ENCODE assay signal across 23 mouse cellular contexts in genomic region chr8:114503196-114503595, GRCm38 (mm10).
DNase-seq lines count a peak whose midpoint lies in the region; ATAC-seq lines count a peak whose summit lies in the region.
"Had no signal": no experiment of that assay in that cellular context is flagged by ENCODE, and none has a peak within 500 bp of the region (broad histone marks: within the 10 kb centered on the region; RNA-seq: fewer than 3 reads in every experiment).

No protein-coding gene starts in this region.

- no peak for DNase-seq in cerebellum, postnatal 4 days (ENCODE audit: low spot score in 2 of 2)
- peak; percentile 95 for DNase-seq in brain, adult 2 months (ENCODE audit: low read depth, low spot score)
- peak; percentile 73 for DNase-seq in cerebellum, adult 8-10 months
- DNase-seq in cerebellum, postnatal 25 days: peak; percentile 82 to 84
- DNase-seq in liver: no peak
- DNase-seq in lung, postnatal 25 days (ENCODE audit: low spot score): no peak
- no peak for DNase-seq in layer of hippocampus, postnatal 14 days (ENCODE audit: low spot score in 2 of 2)
- DNase-seq: adrenal gland, adult 8-10 months; forebrain, postnatal 0 days; gastrocnemius, postnatal 14 days; heart, postnatal 36 days; kidney, adult 9 months; kidney, postnatal 10 days; liver, embryonic 13.5 days; lung, adult 18-20 months; right cerebral cortex, postnatal 25 days; thymus, adult 2 months; thymus, postnatal 36 days had no signal

- peak; percentile 90 for ATAC-seq in cerebellum, adult (ENCODE audit: insufficient number of reproducible peaks, low FRiP score, low TSS enrichment)
- ATAC-seq: forebrain, postnatal 0 days; hindbrain, postnatal 0 days; intestine, embryonic 15.5 days; lung, postnatal 0 days; midbrain, embryonic 16.5 days had no signal

Comparison
In these comparisons a context has a peak if more than half of its experiments do, and no peak if none do; other contexts are left out.
1. DNase-seq: peak in brain, adult 2 months (single experiment), cerebellum, adult 8-10 months (single experiment) and cerebellum, postnatal 25 days (2 of 2); none in cerebellum, postnatal 4 days (0 of 2), liver (single experiment), lung, postnatal 25 days (single experiment) and layer of hippocampus, postnatal 14 days (0 of 2).